Mouse (Mus musculus): Measurements from ENCODE around the gene Sdad1. TPM values are rescaled to one million over a fixed set of nuclear protein-coding genes. Genes with fewer than 3 reads are reported as not detected.
"Not testable (repeated sequence)": the region's sequence is repeated elsewhere in the genome, so short reads cannot be mapped to it uniquely, and the experiment has no call there.

The Sdad1 gene
- 35.3 and 53.7 TPM in 2 replicates for polyA plus RNA-seq (2016; fragmentation: Nextera tagmentation; extraction: Ambion mirVana)

DNA sequence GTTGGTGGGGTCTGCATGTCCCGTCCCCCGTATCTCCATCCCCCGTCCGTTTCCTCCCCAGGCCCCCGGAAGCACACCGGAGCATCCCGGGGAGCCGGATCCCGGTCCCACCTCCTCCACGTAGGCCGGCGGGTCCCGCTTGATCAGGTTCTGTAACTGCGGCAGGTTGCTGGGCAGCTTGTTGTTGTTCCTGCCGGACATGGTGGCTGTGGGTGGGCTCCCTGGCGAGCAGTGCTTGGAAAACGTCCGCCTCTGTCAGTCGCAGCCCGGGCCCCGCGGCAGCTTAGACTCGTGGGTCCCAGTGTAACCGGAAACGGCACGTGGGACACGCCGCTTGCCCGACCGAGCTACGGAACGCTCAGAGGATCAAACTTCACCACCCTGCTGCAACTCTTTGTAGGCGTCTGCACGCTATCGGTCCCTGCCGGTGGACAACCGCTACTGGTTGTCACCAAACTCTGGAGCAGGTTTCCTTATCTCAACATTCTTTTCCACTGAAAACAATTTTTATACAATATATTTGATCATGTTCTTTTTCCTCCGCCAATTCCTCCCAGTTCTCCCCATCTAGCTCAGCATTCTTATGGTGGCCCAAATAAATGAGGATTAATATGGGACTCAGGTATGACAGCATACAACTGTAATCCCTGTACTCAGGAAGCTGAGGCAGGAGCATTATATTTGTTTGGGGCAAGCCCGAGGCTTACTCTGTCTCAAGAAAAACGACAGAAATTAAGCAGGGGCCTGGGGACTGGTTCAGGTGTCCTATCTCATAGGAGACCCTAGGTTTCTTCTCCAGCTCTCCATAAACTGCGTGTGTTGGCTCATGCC, at the start of gene Sdad1:
Gene Sdad1, minus strand, starts transcription at position 799 of the 831 bp plus-strand sequence.
- Histone ChIP-seq H3K9me3 (no peaks in the 10 kb centered on the region), H3K4me1 (replicated peaks) (peaks cover 14% of the 10 kb centered on the region), H3K36me3 (peaks cover 24% of the 10 kb centered on the region), H3K27ac (peak within 1 kb of the TSS; percentile 86), H3K4me3 (peak within 1 kb of the TSS; percentile 76), H3K27me3 (ENCODE audit: insufficient read depth, poor library complexity, severe bottlenecking) (no peaks in the 10 kb centered on the region)
- DNase-seq (ENCODE audit: low spot score), result peak; percentile 94
- WGBS, result 3% methylated on average over 41 of the region's 41 CpGs

DNA sequence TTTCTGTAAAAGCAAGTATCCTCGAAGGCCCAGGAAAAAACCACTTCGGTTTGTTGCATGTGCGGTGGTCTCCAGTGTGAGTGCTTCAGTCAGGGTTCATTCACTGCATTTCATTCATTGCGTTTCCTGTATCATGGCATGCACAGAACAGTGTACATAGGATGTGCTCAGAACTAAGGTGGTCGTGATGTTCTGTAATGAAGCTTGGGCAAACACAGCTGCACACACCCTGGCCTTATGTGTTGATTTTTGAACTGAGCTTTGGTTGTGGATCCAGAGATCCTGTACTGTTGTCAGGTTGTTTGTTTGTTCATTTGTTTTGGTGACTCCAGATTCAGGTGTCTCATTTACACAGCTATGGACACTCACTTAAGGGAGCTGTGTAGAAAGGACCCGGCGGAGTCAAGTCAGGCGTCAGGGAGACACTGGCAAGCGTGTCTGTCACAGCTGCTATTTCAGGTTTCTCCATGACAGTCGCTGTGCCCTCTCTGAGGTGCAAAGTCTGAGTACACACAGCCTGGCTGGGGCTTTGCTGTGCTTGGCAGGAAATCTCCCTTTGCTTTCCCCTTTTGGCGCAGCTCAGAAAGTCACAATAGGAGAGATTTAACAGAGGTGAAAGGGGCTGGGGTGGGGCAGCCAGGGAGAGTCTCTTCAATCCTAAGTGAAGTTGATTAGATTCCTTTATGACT, 48.6 kb upstream of the Sdad1 start:
- H3K27me3 ChIP-seq (ENCODE audit: insufficient read depth, poor library complexity, severe bottlenecking), result no peaks in the 10 kb centered on the region
- no peak for DNase-seq (ENCODE audit: low spot score)
- 80% methylated on average over 11 of the region's 11 CpGs for WGBS

DNA sequence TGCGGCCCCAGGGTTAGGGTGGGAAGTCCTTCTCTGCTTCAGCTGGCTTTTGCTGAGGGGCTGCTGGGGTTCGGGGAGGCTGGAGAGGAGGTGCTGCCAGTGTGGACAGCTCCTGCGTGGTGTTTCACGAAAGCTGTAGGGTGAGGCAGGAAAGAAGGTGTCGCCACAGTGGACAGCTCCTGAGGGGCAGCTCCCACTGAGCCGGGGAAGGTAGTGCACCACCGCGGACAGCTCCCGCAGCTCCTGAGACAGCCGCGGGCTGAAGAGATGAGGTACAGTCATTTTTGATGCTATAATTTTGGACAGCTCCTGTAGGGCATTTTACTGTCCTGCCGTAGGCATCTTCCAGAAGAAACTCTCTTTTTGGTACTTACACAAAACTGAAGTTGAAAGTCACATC, 47.8 kb upstream of the Sdad1 start:
- no peak for DNase-seq (ENCODE audit: low spot score)
- Histone ChIP-seq H3K36me3 (no peaks in the 10 kb centered on the region), H3K4me1 (replicated peaks) (peaks cover 5% of the 10 kb centered on the region; the same call in 1 of the 2 replicates), H3K4me3 (no peak overlapping the region), H3K9me3 (no peaks in the 10 kb centered on the region), H3K27ac (no peak overlapping the region), H3K27me3 (ENCODE audit: insufficient read depth, poor library complexity, severe bottlenecking) (no peaks in the 10 kb centered on the region)
- WGBS, result 55% methylated on average over 12 of the region's 12 CpGs

More for the DNA sequence above, 48.6 kb upstream of the Sdad1 start:
- Histone ChIP-seq H3K36me3 (no peaks in the 10 kb centered on the region), H3K27ac (no peak overlapping the region), H3K9me3 (no peaks in the 10 kb centered on the region), H3K4me1 (replicated peaks) (peaks cover 5% of the 10 kb centered on the region; the same call in 1 of the 2 replicates), H3K4me3 (no peak overlapping the region)

DNA sequence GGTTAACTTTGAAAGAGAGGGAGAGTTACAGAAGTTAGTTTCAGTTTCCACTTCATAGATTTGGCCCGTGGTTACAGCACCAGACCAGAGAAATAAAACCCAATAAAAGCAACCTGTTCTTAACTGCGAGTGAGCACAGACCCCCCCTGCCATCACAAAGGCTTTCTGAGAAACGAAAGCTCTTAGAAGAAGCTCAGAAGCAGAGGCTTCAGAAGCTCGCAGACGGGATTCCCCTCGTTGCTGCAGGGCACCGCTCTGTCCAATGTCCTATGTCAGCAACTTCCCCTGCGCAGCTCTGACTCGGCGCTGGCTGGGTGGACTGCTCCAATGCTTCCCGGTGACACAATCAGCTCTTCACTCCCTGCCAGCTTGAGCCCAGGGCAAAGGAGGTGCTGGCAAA, 43.2 kb upstream of the Sdad1 start:
- no peaks in the 10 kb centered on the region for H3K9me3 ChIP-seq
- no peak overlapping the region for H3K4me3 ChIP-seq
- no peak for DNase-seq (ENCODE audit: low spot score)
- H3K4me1 ChIP-seq (replicated peaks), result peaks cover 8% of the 10 kb centered on the region; the same call in 1 of the 2 replicates
- H3K27me3 ChIP-seq (ENCODE audit: insufficient read depth, poor library complexity, severe bottlenecking), result peaks cover 7% of the 10 kb centered on the region
- H3K36me3 ChIP-seq, result no peaks in the 10 kb centered on the region
- 65% methylated on average over 11 of the region's 11 CpGs for WGBS
- H3K27ac ChIP-seq, result no peak overlapping the region

DNA sequence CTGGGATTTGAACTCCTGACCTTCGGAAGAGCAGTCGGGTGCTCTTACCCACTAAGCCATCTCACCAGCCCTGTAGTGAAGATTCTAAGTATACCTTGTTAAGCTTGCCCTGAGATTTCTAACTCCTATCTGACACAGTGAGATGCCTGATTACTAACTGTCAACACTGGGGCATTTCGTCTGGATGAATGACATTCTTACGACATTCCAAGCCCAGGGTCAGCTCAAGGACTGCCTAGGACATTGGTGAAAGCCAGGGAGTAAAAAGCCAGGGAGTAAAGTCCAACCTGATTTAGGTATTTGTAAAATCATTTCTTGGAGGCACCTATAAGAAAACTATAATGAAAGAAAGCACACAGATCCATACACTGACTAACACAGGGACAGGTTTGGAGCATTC, 42.4 kb upstream of the Sdad1 start:
- not testable (repeated sequence) for DNase-seq (ENCODE audit: low spot score); H3K4me1 ChIP-seq (replicated peaks); H3K36me3 ChIP-seq; H3K27ac ChIP-seq; H3K9me3 ChIP-seq; H3K4me3 ChIP-seq
- H3K27me3 ChIP-seq (ENCODE audit: insufficient read depth, poor library complexity, severe bottlenecking), result peaks cover 15% of the 10 kb centered on the region
- WGBS, result 74% methylated on average over 4 of the region's 4 CpGs

DNA sequence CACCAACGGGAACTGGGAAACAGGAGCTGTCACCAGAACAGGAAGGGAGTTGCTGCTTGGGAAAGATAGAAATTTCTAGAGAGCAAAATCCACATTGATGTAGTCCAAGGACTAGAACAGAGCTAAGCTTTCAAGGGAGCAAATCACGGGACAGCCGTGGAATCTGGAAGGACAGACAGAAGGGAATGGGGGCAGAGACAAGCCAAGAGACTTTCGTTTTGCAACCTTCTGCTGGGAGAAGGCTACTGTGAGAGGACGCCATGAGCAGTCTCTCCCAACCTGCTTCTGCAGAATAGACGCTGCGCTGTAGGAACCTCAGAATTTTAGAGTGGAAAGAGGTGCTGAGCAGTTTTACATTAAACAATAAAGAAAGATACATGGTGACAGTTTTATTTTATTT, 39.5 kb upstream of the Sdad1 start:
- peaks cover 8% of the 10 kb centered on the region; the same call in 1 of the 2 replicates for H3K4me1 ChIP-seq (replicated peaks)
- H3K27me3 ChIP-seq (ENCODE audit: insufficient read depth, poor library complexity, severe bottlenecking), result peaks cover 17% of the 10 kb centered on the region
- H3K36me3 ChIP-seq, result no peaks in the 10 kb centered on the region
- no peak overlapping the region for H3K4me3 ChIP-seq
- no peak overlapping the region for H3K27ac ChIP-seq
- no peaks in the 10 kb centered on the region for H3K9me3 ChIP-seq
- no peak for DNase-seq (ENCODE audit: low spot score)
- WGBS, result 85% methylated on average over 7 of the region's 7 CpGs

DNA sequence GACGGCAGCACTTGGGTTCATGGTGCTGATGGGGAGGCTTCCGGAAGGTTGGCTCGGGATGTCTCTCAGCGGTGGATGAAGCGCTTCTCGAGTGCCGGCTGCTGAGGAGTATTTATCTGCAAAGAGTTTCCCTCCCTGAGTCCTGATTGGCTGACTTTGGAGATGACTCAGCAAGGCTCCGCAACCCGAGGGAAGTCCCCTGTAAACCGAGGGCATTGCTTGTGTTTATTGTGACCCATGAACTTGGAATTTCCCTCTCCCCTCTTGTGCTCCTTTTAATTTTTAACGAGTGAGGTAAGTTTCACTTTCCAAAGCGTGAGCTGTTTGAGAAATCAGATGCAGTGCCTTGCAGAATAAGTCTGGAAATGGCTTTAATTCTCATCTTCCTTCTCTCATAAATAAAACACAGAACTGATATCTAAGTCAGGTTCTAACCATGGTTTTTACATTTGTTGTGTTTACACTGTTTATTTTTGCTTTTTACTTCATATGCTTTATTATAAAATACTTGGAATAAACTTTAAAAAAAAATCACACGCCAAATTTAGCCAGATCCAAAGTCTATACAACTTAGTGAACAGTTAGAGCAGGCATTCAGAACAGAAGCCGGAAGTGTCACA, 38.6 kb upstream of the Sdad1 start, which contains the start of gene Cxcl10:
Gene Cxcl10, minus strand, starts transcription at position 96 of the 620 bp plus-strand sequence.
- H3K4me3 ChIP-seq, result peak within 1 kb of the TSS; percentile 25

DNA sequence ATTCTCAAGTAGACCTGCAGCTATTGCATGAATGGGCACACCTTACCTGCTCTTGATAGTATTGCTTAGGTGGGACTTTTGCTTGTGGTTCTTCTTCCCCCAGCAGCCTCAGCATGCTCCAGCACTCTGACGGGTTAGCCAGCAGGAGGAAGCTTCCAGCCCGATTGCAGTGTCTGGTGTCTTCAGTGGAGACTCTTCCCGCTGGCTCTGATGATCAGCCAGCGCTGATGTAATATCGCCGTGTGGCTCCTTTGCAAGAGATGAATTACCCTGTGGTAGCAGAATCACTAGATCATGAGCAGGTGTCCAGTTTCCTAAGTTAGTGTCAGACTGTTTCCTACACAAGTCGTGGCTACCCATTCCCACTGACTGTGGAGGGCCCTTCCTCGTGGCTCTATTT, 34.7 kb upstream of the Sdad1 start:
- Histone ChIP-seq H3K27ac (no peak overlapping the region), H3K27me3 (ENCODE audit: insufficient read depth, poor library complexity, severe bottlenecking) (peaks cover 17% of the 10 kb centered on the region), H3K4me1 (replicated peaks) (peaks cover 4% of the 10 kb centered on the region; the same call in 1 of the 2 replicates), H3K9me3 (no peaks in the 10 kb centered on the region), H3K4me3 (no peak overlapping the region), H3K36me3 (no peaks in the 10 kb centered on the region)
- DNase-seq (ENCODE audit: low spot score), result no peak
- 84% methylated on average over 8 of the region's 8 CpGs for WGBS

More for the DNA sequence above, 38.6 kb upstream of the Sdad1 start, which contains the start of gene Cxcl10:
- Histone ChIP-seq H3K4me1 (replicated peaks) (peaks cover 8% of the 10 kb centered on the region; the same call in 1 of the 2 replicates), H3K9me3 (no peaks in the 10 kb centered on the region), H3K36me3 (no peaks in the 10 kb centered on the region), H3K27me3 (ENCODE audit: insufficient read depth, poor library complexity, severe bottlenecking) (peaks cover 17% of the 10 kb centered on the region), H3K27ac (no peak within 1 kb of the TSS)
- DNase-seq (ENCODE audit: low spot score), result peak; percentile 39
- WGBS, result 23% methylated on average over 14 of the region's 14 CpGs

DNA sequence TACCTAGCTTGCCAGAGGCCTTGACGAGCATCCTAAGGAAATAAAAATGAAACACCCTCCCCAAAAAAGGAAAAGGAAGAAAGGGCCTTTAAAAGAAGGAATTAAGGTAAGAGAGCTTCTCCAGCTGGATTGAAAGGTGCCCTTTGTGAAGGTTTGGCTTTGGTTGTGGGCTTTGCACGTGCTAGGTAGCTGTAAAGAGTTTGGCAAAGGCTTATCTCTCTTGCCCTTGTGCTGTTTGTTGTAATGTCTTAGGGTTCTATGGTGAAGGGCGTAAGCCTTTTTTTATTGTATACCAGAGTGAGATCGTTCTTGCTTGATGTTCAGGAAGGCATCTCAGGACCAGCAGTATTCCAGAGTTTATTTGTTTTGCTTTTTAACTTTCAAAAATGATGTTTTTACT, 30.3 kb upstream of the Sdad1 start:
- no peaks in the 10 kb centered on the region for H3K27me3 ChIP-seq (ENCODE audit: insufficient read depth, poor library complexity, severe bottlenecking)
- H3K27ac ChIP-seq, result no peak overlapping the region
- H3K4me3 ChIP-seq, result no peak overlapping the region
- H3K4me1 ChIP-seq (replicated peaks), result no peaks in the 10 kb centered on the region
- no peaks in the 10 kb centered on the region for H3K36me3 ChIP-seq
- H3K9me3 ChIP-seq, result no peaks in the 10 kb centered on the region
- WGBS, result 77% methylated on average over 4 of the region's 4 CpGs
- DNase-seq (ENCODE audit: low spot score), result no peak

DNA sequence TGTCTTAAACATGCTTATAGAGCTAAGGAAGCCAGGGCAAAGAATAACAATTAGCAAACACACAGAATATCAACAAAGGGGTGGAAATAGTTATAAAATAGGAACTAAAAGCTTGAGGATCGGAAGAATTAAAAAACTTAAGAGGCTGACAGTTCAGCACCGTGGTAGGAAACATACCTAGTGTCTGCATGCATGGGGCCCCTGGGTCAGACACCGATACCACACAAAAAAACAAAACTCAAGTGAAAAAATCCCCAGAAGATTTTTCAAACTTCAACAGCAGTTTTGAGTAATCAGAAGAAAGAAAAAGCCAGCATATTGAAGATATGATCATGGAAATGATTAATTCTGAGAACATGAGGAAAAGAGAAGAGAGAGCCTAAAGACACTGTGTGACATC, 26.5 kb upstream of the Sdad1 start:
- no peaks in the 10 kb centered on the region for H3K4me1 ChIP-seq (replicated peaks)
- no peak overlapping the region for H3K27ac ChIP-seq
- 86% methylated on average over 3 of the region's 3 CpGs for WGBS
- no peaks in the 10 kb centered on the region for H3K9me3 ChIP-seq
- DNase-seq (ENCODE audit: low spot score), result no peak
- H3K36me3 ChIP-seq, result no peaks in the 10 kb centered on the region
- no peaks in the 10 kb centered on the region for H3K27me3 ChIP-seq (ENCODE audit: insufficient read depth, poor library complexity, severe bottlenecking)
- H3K4me3 ChIP-seq, result no peak overlapping the region

DNA sequence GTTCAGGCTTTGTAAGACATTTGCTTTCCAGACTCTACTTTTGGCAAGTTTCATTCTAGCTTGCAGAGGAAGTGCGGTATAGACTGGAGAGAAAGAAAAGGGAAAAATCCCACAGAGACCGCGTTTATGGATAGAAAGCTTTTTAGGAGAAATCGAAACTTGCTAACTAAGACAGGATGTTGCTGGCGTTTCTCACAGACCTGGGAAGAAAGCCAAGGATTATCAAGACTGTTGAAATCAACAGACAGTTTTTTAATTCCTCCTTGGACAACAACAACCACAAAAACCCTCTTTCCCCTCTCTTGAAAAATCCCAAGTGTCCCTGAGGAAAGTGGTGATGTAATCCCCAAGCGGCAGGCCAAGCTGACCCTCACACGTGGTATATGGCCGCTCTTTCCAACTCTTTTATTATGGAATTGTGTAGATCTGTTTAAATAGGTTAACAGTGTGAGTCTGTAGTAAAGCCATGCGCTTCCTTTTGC, 22.1 kb upstream of the Sdad1 start:
- H3K36me3 ChIP-seq, result no peaks in the 10 kb centered on the region
- no peak for DNase-seq (ENCODE audit: low spot score)
- H3K4me3 ChIP-seq, result no peak overlapping the region
- WGBS, result 84% methylated on average over 9 of the region's 9 CpGs
- no peaks in the 10 kb centered on the region for H3K9me3 ChIP-seq
- no peak overlapping the region for H3K27ac ChIP-seq
- H3K4me1 ChIP-seq (replicated peaks), result no peaks in the 10 kb centered on the region
- H3K27me3 ChIP-seq (ENCODE audit: insufficient read depth, poor library complexity, severe bottlenecking), result no peaks in the 10 kb centered on the region

DNA sequence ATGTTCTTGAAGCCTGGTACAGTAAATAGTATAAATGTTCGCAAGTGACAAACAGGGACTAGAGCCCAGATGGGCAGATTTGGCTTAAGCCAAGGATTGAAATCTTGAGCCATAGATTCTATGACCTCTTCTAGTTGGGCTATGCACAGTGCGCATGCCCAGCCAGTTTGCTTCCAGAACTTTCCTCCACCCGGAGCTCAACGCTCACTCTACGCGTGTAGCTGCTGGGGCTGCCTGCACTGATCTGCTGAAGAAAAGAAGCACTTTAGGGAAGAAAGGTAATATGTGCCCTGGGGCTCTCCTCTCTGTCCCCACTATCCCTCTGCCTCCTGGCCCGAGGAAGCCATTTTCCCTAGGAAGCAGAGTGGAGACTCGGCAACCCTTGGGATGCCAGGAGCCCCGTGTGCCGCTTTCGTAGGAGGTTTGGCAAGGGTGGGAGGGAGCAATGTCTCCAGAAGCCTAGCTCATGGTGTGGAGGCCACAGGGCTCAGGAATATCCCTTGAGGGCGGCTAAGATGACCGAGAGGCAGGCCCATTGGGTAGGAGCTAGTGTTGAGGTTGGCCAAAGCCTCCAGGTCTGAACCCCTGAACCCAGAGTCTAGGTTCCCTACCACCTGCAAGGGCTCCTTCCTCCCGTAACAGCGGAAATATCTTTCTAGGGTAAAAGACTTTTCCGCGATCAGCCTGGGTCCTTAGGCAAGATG, 21.5 kb upstream of the Sdad1 start, which contains the start of gene Art3:
Gene Art3, plus strand, starts transcription at position 193 of the 704 bp plus-strand sequence.
- H3K4me1 ChIP-seq (replicated peaks), result no peaks in the 10 kb centered on the region
- no peaks in the 10 kb centered on the region for H3K27me3 ChIP-seq (ENCODE audit: insufficient read depth, poor library complexity, severe bottlenecking)
- no peaks in the 10 kb centered on the region for H3K36me3 ChIP-seq
- DNase-seq (ENCODE audit: low spot score), result no peak
- 92% methylated on average over 17 of the region's 17 CpGs for WGBS
- H3K4me3 ChIP-seq, result no peak within 1 kb of the TSS
- H3K27ac ChIP-seq, result no peak within 1 kb of the TSS
- no peaks in the 10 kb centered on the region for H3K9me3 ChIP-seq

Data from hindbrain, embryonic 10.5 days (tissue).